Mouse (Mus musculus): ENCODE data around the gene Gm3047.
"Not testable (repeated sequence)": the region's sequence is repeated elsewhere in the genome, so short reads cannot be mapped to it uniquely, and the experiment has no call there.

Gm3047 gene

DNA sequence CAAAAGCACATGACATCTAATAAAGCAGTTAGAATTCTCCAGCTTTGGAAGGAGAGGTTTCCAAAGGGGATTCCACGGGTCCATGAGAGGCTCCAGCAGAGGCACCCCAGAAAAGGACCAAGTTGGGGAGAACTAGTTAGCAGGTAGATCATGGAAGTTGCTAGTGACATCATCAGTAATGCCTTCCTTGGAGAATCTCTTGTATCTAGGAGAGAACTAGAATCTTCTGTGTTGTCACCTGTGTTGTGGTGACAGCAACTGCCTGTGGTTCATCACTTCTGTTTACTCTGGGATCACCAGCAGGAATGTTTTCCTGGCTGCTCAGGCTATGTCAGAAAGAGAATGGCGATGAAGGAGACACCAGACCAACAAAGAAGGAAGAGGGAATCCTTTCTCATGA lies at the start of gene Gm3047:
Gene Gm3047 (plus strand): TSS at position 301 of the 400 bp plus-strand sequence.
- not testable (repeated sequence) for DNase-seq (ENCODE audit: low read depth, low spot score)
